Mouse (Mus musculus): Measurements from ENCODE around the gene Cacna2d3. TPM values are rescaled to one million over a fixed set of nuclear protein-coding genes. Genes with fewer than 3 reads are reported as not detected.

Gene Cacna2d3
- total and polyA plus RNA-seq, 3 experiments = not detected

DNA sequence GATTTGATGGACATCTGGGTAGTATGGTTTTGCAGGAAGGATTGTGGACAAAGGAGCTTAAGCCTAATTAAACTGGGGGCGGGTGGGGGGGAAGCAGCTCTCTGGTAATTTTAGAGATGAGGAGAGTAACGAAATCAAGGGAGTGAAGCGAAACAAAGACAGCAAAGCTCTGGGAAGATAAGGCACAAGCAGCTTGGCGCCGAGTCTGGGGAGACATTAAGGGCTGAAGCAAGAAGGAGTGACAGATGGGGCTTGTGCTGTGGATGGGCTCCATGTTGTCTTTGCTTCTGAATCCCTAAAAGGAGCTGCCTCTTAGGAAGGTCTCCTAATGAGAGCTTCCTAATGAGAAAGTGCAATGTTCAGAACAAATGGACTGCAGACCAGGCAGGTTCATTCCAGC, 219.0 kb downstream of the Cacna2d3 start:
- H3K9ac ChIP-seq (ENCODE audit: insufficient read depth, low read depth) = no peak overlapping the region
- H3K9me3 ChIP-seq (replicated peaks; ENCODE audit: low read length) = no peaks in the 10 kb centered on the region
- H3K4me1 ChIP-seq (ENCODE audit: control insufficient read depth in 1 of 2, insufficient read depth in 2 of 2) = no peaks in the 10 kb centered on the region
- H3K36me3 ChIP-seq (replicated peaks in 1 of 2; ENCODE audit: control insufficient read depth in 1 of 2, insufficient read depth in 1 of 2, low read length in 1 of 2) = no peaks in the 10 kb centered on the region
- in situ Hi-C loops (cut with MboI; ENCODE audit: low pct_ligation_motif_present, low pct_unique_long_range_greater_than_20kb, low sequenced_read_pairs) = loop anchor here (25.0 kb wide), 1 partner anchor 435 kb away; no protein-coding TSS in a partner anchor
- no peak for TF ChIP-seq MYC (IDR thresholded peaks at IDR 0.05; ENCODE audit: low read depth, low read length)
- TF ChIP-seq IRF4 (IDR thresholded peaks at IDR 0.05; ENCODE audit: low read depth, low read length) = no peak
- TF ChIP-seq ELF1 (IDR thresholded peaks at IDR 0.05; ENCODE audit: low read depth, low read length) = no peak
- TF ChIP-seq BHLHE40 (IDR thresholded peaks at IDR 0.05; ENCODE audit: low read depth, low read length) = no peak
- no peak for TF ChIP-seq MAZ (IDR thresholded peaks at IDR 0.05; ENCODE audit: low read depth, low read length)
- no peak for TF ChIP-seq POLR2AphosphoS2 (IDR thresholded peaks at IDR 0.05; ENCODE audit: low read depth, low read length)
- no peak for TF ChIP-seq ZKSCAN1 (IDR thresholded peaks at IDR 0.05; ENCODE audit: borderline replicate concordance, low read depth, low read length)
- no peak for TF ChIP-seq TCF12 (IDR thresholded peaks at IDR 0.05; ENCODE audit: low read depth, low read length)
- TF ChIP-seq USF2 (conservative IDR thresholded peaks at IDR 0.05; ENCODE audit: low read depth, low read length) = no peak
- TF ChIP-seq NELFE (IDR thresholded peaks at IDR 0.05; ENCODE audit: low read depth, low read length) = no peak
- no peak for TF ChIP-seq ZMIZ1 (IDR thresholded peaks at IDR 0.05; ENCODE audit: low read depth, low read length)
- TF ChIP-seq CHD1 (IDR thresholded peaks at IDR 0.05; ENCODE audit: low read depth, low read length) = no peak
- dilution Hi-C loops (cut with MboI; ENCODE audit: extremely low pct_ligation_motif_present, extremely low pct_unique_long_range_greater_than_20kb, low sequenced_read_pairs) = no loop called here
- DNase-seq (ENCODE audit: extremely low read depth) = no peak
- no peak overlapping the region for H3K4me3 ChIP-seq (replicated peaks in 1 of 3; ENCODE audit: low read depth in 2 of 3, low read length in 2 of 3, poor library complexity in 1 of 3)
- peaks cover 35% of the 10 kb centered on the region for H3K27me3 ChIP-seq (replicated peaks)
- no peak overlapping the region for H3K4me2 ChIP-seq (ENCODE audit: insufficient read depth, low read depth, poor library complexity, severe bottlenecking)
- no peaks in the 10 kb centered on the region for H3K79me2 ChIP-seq (replicated peaks; ENCODE audit: control insufficient read depth, extremely low read depth, insufficient read depth, poor library complexity, severe bottlenecking)
- no peak overlapping the region for H3K27ac ChIP-seq (ENCODE audit: insufficient read depth, low read depth)

DNA sequence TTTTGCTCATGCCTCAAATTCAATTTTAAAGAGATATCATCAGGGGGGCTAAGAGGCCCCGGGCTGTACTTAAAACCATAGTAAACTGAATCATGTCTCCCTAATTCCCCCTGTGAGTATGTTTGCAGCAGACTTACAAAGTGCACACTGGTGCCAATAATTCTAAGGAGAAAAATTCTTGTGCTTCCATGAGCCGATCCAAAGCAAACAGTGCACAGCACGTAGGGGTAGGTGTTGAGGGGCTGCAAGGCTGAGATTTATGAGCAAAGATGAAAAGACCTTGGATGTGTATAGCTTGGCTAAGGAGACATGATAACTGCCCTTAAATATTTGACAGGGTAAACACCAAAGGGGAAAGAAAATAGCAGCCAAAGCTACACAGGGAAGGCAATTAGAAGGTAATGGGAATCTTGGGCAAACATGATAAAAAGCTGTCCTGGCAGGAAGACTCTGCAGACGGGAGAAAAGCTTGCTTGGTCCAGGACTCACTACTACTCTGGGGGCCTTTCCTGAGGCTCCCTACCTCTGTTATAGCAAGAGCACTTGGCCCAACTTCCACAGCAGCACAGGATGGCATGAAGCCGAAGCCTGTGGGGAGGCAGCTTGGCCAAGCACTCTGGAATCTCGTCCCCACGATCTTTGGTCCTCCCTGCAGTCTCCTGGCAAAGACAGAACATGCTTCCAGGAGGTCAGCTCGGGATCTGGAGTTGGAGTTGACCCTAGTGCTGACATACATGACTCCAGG, 222.9 kb downstream of the Cacna2d3 start:
- no peak for TF ChIP-seq ZKSCAN1 (IDR thresholded peaks at IDR 0.05; ENCODE audit: borderline replicate concordance, low read depth, low read length)
- TF ChIP-seq UBTF (IDR thresholded peaks at IDR 0.05; ENCODE audit: low read depth, low read length) = no peak
- TF ChIP-seq JUN (IDR thresholded peaks at IDR 0.05; ENCODE audit: insufficient read depth, low read depth, low read length) = no peak
- TF ChIP-seq POLR2A (IDR thresholded peaks at IDR 0.05; ENCODE audit: low read depth, low read length) = no peak
- no peak for TF ChIP-seq ETS1 (conservative IDR thresholded peaks at IDR 0.05; ENCODE audit: low read depth, low read length)
- TF ChIP-seq NELFE (IDR thresholded peaks at IDR 0.05; ENCODE audit: low read depth, low read length) = no peak
- TF ChIP-seq IRF4 (IDR thresholded peaks at IDR 0.05; ENCODE audit: low read depth, low read length) = no peak
- TF ChIP-seq MAFK (IDR thresholded peaks at IDR 0.05; ENCODE audit: insufficient replicate concordance, low read length) = no peak
- no peak for TF ChIP-seq RCOR1 (conservative IDR thresholded peaks at IDR 0.05; ENCODE audit: low read depth, low read length)
- TF ChIP-seq CHD1 (IDR thresholded peaks at IDR 0.05; ENCODE audit: low read depth, low read length) = no peak
- no peak overlapping the region for H3K9ac ChIP-seq (ENCODE audit: insufficient read depth, low read depth)
- no peak overlapping the region for H3K4me3 ChIP-seq (replicated peaks in 1 of 3; ENCODE audit: low read depth in 2 of 3, low read length in 2 of 3, poor library complexity in 1 of 3)
- no peaks in the 10 kb centered on the region for H3K4me1 ChIP-seq (ENCODE audit: control insufficient read depth in 1 of 2, insufficient read depth in 2 of 2)
- H3K9me3 ChIP-seq (replicated peaks; ENCODE audit: low read length) = no peaks in the 10 kb centered on the region
- H3K79me2 ChIP-seq (replicated peaks; ENCODE audit: control insufficient read depth, extremely low read depth, insufficient read depth, poor library complexity, severe bottlenecking) = no peaks in the 10 kb centered on the region
- H3K4me2 ChIP-seq (ENCODE audit: insufficient read depth, low read depth, poor library complexity, severe bottlenecking) = no peak overlapping the region
- no peaks in the 10 kb centered on the region for H3K36me3 ChIP-seq (replicated peaks in 1 of 2; ENCODE audit: control insufficient read depth in 1 of 2, insufficient read depth in 1 of 2, low read length in 1 of 2)
- H3K27ac ChIP-seq (ENCODE audit: insufficient read depth, low read depth) = no peak overlapping the region
- H3K27me3 ChIP-seq (replicated peaks) = peaks cover 33% of the 10 kb centered on the region
- in situ Hi-C loops (cut with MboI; ENCODE audit: low pct_ligation_motif_present, low pct_unique_long_range_greater_than_20kb, low sequenced_read_pairs) (no loop called here), dilution Hi-C loops (cut with MboI; ENCODE audit: extremely low pct_ligation_motif_present, extremely low pct_unique_long_range_greater_than_20kb, low sequenced_read_pairs) (no loop called here)
- DNase-seq (ENCODE audit: extremely low read depth) = no peak

Measured in CH12.LX (cell line).